Mouse (Mus musculus) lung, adult 2 months (tissue): ENCODE results near the gene Fam219a.

Source experiments
- CTCF ChIP-seq: fragments of 200-500 bp; IDR thresholded peaks from 2 replicates; pipeline ENCODE4 v1.5.1; 2011; ENCODE audit warnings: mild to moderate bottlenecking, low read length, control low read depth; ENCODE audit not compliant: insufficient read depth
- POLR2A ChIP-seq: fragments of 200-500 bp; IDR thresholded peaks from 2 replicates; pipeline ENCODE4 v1.6.1; 2011; ENCODE audit warnings: low read depth, mild to moderate bottlenecking, control low read depth, low read length, borderline replicate concordance; ENCODE audit errors: extremely low read depth

DNA sequence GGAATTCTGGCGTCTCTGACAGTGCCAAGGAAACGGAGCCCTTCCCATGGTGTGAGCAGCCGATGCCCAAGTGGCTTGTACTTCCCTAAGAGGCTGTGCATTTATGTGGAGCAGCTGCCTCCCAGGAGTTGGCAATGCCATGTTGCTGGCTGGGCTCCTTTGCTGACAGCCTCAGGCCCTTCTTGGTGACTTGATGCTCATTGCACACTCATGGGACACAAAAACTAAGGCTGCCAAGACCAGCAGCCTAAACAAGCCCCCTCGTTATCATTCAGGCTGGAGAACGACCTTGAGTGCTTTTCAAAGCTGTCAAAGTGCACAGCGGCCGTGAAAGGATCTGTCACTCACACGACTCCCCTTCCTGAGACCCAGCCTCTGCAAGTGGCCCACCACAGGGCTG is 42.8 kb upstream of the Fam219a start:
- TF ChIP-seq CTCF (no peak), POLR2A (no peak)
